Mouse (Mus musculus) embryonic fibroblast, embryonic 13.5 days (primary cell): Measurements from ENCODE around the gene Dnajc1.

Source experiments
- CTCF ChIP-seq: IDR thresholded peaks from 2 replicates; pipeline ENCODE4 v1.5.1; 2011; ENCODE audit warnings: mild to moderate bottlenecking, control low read depth, low read length, moderate library complexity, borderline replicate concordance; ENCODE audit not compliant: insufficient read depth
- POLR2A ChIP-seq: IDR thresholded peaks from 2 replicates; pipeline ENCODE4 v1.6.1; 2011; ENCODE audit warnings: low read depth, mild to moderate bottlenecking, control low read depth, low read length, moderate library complexity

GRCm38 (mm10) chr2:18307440-18308305, 85.0 kb downstream of the Dnajc1 start:
- TF ChIP-seq CTCF (no peak), POLR2A (no peak)
